Mouse (Mus musculus): Measurements from ENCODE around the gene Prn.

DNA sequence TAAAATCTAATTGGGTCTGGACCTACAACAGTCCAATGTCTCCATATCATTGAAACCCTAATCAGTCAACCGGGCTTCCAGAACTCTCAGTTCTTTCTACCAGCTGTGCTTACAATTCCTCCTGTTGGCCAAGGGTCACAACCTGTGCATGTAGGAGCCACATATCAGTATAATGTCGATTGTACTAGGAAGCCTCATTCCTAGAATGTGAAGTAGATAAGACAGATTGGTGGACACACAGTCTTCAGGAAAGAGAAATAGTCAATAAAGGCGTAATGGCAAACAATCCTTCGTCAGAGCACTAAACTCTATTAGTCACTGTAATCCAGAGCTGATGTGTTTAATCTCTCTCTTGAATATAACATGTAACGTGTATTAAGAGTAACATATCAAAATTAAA, 40.8 kb upstream of the Prn start:
- TF ChIP-seq CTCF (IDR thresholded peaks at IDR 0.05; ENCODE audit: control insufficient read depth, insufficient read depth, insufficient replicate concordance, low read depth, low read length) (no peak), POLR2A (IDR thresholded peaks at IDR 0.05; ENCODE audit: control insufficient read depth, low read depth, low read length) (no peak)
